Mouse (Mus musculus) bone marrow, adult 2 months (tissue): ENCODE data around the gene Trem2.
"Not testable (repeated sequence)": the region's sequence is repeated elsewhere in the genome, so short reads cannot be mapped to it uniquely, and the experiment has no call there.

Experiments used
- CTCF ChIP-seq: fragments of 200-500 bp; IDR thresholded peaks from 2 replicates; pipeline ENCODE4 v1.5.1; 2011; ENCODE audit warnings: low read length, control low read depth; ENCODE audit not compliant: control insufficient read depth, insufficient read depth
- POLR2A ChIP-seq: fragments of 200-500 bp; IDR thresholded peaks from 2 replicates; pipeline ENCODE4 v1.6.1; 2011; ENCODE audit warnings: low read depth, mild to moderate bottlenecking, control low read depth, low read length, borderline replicate concordance; ENCODE audit not compliant: control insufficient read depth

DNA sequence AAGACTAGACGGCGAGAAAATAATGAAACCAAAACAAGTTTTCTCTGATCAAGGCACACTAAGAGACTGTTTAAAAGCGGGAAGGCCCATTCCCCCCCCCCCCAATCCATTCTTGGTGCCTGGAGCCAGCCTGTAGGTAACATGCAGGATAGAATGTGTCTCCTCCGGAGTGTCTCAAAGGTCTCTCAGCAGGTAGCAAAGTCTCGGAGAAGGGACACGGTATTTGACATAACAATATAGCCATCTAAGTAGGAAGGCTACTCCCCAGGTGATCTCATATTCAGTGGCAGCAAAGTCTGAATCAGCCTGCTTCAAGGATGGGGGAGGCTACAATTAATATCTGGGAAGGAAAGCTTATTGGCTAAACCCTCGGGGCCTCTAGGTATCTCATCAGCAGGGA lies 6.8 kb downstream of the Trem2 start:
- TF ChIP-seq CTCF, POLR2A: not testable (repeated sequence)
